ENCODE assay signal across 8 mouse cellular contexts in the genomic region with DNA sequence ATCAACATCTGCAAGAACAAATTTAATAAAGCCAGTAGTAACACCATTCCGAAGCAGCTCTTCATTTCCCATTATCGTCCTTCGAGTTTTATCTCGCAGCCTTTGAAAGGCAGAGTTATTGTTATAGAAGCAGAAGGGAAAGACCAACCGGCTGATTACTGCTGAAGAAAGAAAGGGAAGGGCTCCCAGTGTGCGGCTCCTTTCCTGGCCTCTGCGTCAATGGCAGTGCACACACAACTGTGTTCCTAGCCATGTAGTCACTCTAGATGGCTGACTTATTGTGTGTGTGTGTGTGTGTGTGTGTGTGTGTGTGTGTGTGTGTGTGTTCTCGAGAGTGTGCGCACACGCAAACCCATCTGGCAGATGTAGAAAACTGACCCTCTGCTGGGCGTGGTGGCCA. TPM values are rescaled to one million over a fixed set of nuclear protein-coding genes. Genes with fewer than 3 reads are reported as not detected.
DNase-seq lines count a peak whose midpoint lies in the region; ATAC-seq and TF ChIP-seq lines count a peak whose summit lies in the region.

No protein-coding gene starts in this region.

- intact Hi-C loops in gastrocnemius, postnatal 14 days (cut with DNase I; ENCODE audit: low total_unique reads), result no loop called here

- WGBS in embryonic facial prominence, embryonic 15.5 days, result 43% methylated on average over 11 of the region's 11 CpGs
- WGBS in intestine, embryonic 16.5 days, result 32% methylated on average over 11 of the region's 11 CpGs

- peak; percentile 21 for DNase-seq in kidney, postnatal 10 days
- no peak for DNase-seq in kidney, adult 18-20 months
- DNase-seq in cerebellum, postnatal 10 days, result no peak
- no peak for DNase-seq in adrenal gland, adult 8-10 months
- DNase-seq in gastrocnemius, postnatal 14 days, result no peak

- H3K27me3 ChIP-seq in embryonic facial prominence, embryonic 15.5 days, result peaks cover 8% of the 10 kb centered on the region
- H3K27me3 ChIP-seq in intestine, embryonic 16.5 days (replicated peaks; ENCODE audit: control insufficient read depth, insufficient read depth, low read length), result no peaks in the 10 kb centered on the region
- H3K27me3 ChIP-seq in myocyte (ENCODE audit: control insufficient read depth, insufficient read depth, insufficient read length), result no peaks in the 10 kb centered on the region

- H3K4me3 ChIP-seq in embryonic facial prominence, embryonic 15.5 days (replicated peaks), result peak overlapping the region; percentile 19
- peak overlapping the region; percentile 25 for H3K4me3 ChIP-seq in intestine, embryonic 16.5 days (ENCODE audit: low read length)
- peak overlapping the region; percentile 2 for H3K4me3 ChIP-seq in myocyte

- TF ChIP-seq POLR2A in myocyte (IDR thresholded peaks at IDR 0.05; ENCODE audit: insufficient read length, low read depth), result peak; percentile 17

- H3K9me3 ChIP-seq in embryonic facial prominence, embryonic 15.5 days (replicated peaks), result no peaks in the 10 kb centered on the region
- no peaks in the 10 kb centered on the region for H3K9me3 ChIP-seq in intestine, embryonic 16.5 days (ENCODE audit: control insufficient read depth, low read length)

- ATAC-seq in embryonic facial prominence, embryonic 15.5 days (ENCODE audit: insufficient number of reproducible peaks, low FRiP score, low TSS enrichment, low read depth), result no peak
- 0 out of 2 replicates have a peak, but pooled peaks have one; percentile 13 for ATAC-seq in intestine, embryonic 16.5 days

- peaks cover 23% of the 10 kb centered on the region for H3K4me1 ChIP-seq in embryonic facial prominence, embryonic 15.5 days
- H3K4me1 ChIP-seq in intestine, embryonic 16.5 days (ENCODE audit: control insufficient read depth, insufficient read depth, low read length), result peaks cover 20% of the 10 kb centered on the region

- peak overlapping the region; percentile 9 for H3ac ChIP-seq in myocyte (ENCODE audit: control insufficient read depth, insufficient read length)

- H3K79me2 ChIP-seq in myocyte (ENCODE audit: control insufficient read depth, insufficient read depth), result no peaks in the 10 kb centered on the region

- no peak overlapping the region for H3K9ac ChIP-seq in embryonic facial prominence, embryonic 15.5 days
- H3K9ac ChIP-seq in intestine, embryonic 16.5 days (ENCODE audit: low read depth, low read length), result peak overlapping the region; percentile 63

- peak overlapping the region; percentile 67 for H3K27ac ChIP-seq in embryonic facial prominence, embryonic 15.5 days (replicated peaks)
- H3K27ac ChIP-seq in intestine, embryonic 16.5 days (ENCODE audit: low read length), result peak overlapping the region; percentile 90

- H3K4me2 ChIP-seq in embryonic facial prominence, embryonic 15.5 days (replicated peaks), result peak overlapping the region; percentile 47
- peak overlapping the region; percentile 47 for H3K4me2 ChIP-seq in intestine, embryonic 16.5 days (ENCODE audit: low read depth, low read length)
- H3K4me2 ChIP-seq in myocyte (ENCODE audit: low read depth), result peak overlapping the region; percentile 72

- no peaks in the 10 kb centered on the region for H3K36me3 ChIP-seq in embryonic facial prominence, embryonic 15.5 days
- no peaks in the 10 kb centered on the region for H3K36me3 ChIP-seq in intestine, embryonic 16.5 days (ENCODE audit: control insufficient read depth, insufficient read depth, low read length)
- no peaks in the 10 kb centered on the region for H3K36me3 ChIP-seq in myocyte (ENCODE audit: control insufficient read depth, insufficient read depth)

TF ChIP-seq in myocyte, 11 proteins besides CTCF, POLR2A, EP300 and RAD21:
- no peak for TF ChIP-seq POLR2AphosphoS2 (IDR thresholded peaks at IDR 0.05; ENCODE audit: insufficient read length, low read depth)
- no peak for TF ChIP-seq MYOD1 (IDR thresholded peaks at IDR 0.05; ENCODE audit: control insufficient read depth in 1 of 3, insufficient read length in 2 of 3, low read depth in 2 of 3)
- no peak for TF ChIP-seq MYOG (IDR thresholded peaks at IDR 0.05; ENCODE audit: control insufficient read depth in 1 of 3, insufficient read depth in 1 of 3, insufficient read length in 2 of 3, low read depth in 2 of 3)
- TF ChIP-seq E2F4 (IDR thresholded peaks at IDR 0.05; ENCODE audit: insufficient read depth), result no peak
- no peak for TF ChIP-seq SRF (IDR thresholded peaks at IDR 0.05; ENCODE audit: control insufficient read depth, insufficient read length, low read depth)
- TF ChIP-seq CEBPB (IDR thresholded peaks at IDR 0.05; ENCODE audit: insufficient read depth, poor library complexity, severe bottlenecking), result no peak
- TF ChIP-seq USF1 (IDR thresholded peaks at IDR 0.05; ENCODE audit: low read depth), result no peak
- no peak for TF ChIP-seq TCF3 (IDR thresholded peaks at IDR 0.05; ENCODE audit: insufficient read length, low read depth)
- no peak for TF ChIP-seq TCF12 (IDR thresholded peaks at IDR 0.05; ENCODE audit: insufficient read depth, poor library complexity, severe bottlenecking)
- no peak for TF ChIP-seq MAX (IDR thresholded peaks at IDR 0.05; ENCODE audit: low read depth)
- no peak for TF ChIP-seq REST (IDR thresholded peaks at IDR 0.05; ENCODE audit: insufficient read depth, insufficient read length)

RNA-seq across cellular contexts. Expression of gene Arhgap8, which starts 4.7 kb away (rescaled TPM):
- polyA plus RNA-seq in embryonic facial prominence, embryonic 15.5 days (2015; fragmentation: Nextera tagmentation; extraction: Ambion mirVana), result 4.8 and 6.3 TPM in 2 replicates
- 14.3 and 16.3 TPM in 2 replicates for polyA plus RNA-seq in intestine, embryonic 16.5 days (2015; fragmentation: Nextera tagmentation; extraction: Ambion mirVana)
- not detected for polyA plus RNA-seq in myocyte (2012; fragmentation: generic; extraction: Trizol)
- 1 to 10 TPM in 3 of 4 experiments, under 1 TPM in 1; 0.64 to 2.6 (median 1.9) TPM for total RNA-seq in adrenal gland, adult 8-10 months (2022)
- total RNA-seq in gastrocnemius, postnatal 14 days (2021), result under 1 TPM in 1 of 2 experiments, not detected in 1; 0.29 TPM

RNA-seq across cellular contexts. Expression of gene Prr5, which starts 45.7 kb away (rescaled TPM):
- polyA plus RNA-seq in embryonic facial prominence, embryonic 15.5 days (2015; fragmentation: Nextera tagmentation; extraction: Ambion mirVana), result 31.4 and 34.6 TPM in 2 replicates
- polyA plus RNA-seq in intestine, embryonic 16.5 days (2015; fragmentation: Nextera tagmentation; extraction: Ambion mirVana), result 69.1 and 81.3 TPM in 2 replicates
- polyA plus RNA-seq in myocyte (2012; fragmentation: generic; extraction: Trizol), result 8.1 TPM
- total RNA-seq in adrenal gland, adult 8-10 months (2022), result 1 to 10 TPM; 4.8 to 8.3 (median 6.0) TPM
- total RNA-seq in gastrocnemius, postnatal 14 days (2021), result 1 to 10 TPM; 7.3 to 8.5 TPM
